Mouse (Mus musculus) urinary bladder, adult 18-20 months (tissue): ENCODE data around the gene Tigd3.
"Not testable (repeated sequence)": the region's sequence is repeated elsewhere in the genome, so short reads cannot be mapped to it uniquely, and the experiment has no call there.

Experiments used
- DNase-seq, 2 experiments: peaks; one replicate each; pipeline ENCODE4 v3.0.0; 2022; ENCODE audit warnings: low spot score in 2 of 2, mixed read lengths in 2 of 2

Gene Tigd3

GRCm38 (mm10) chr19:5922119-5922942 is 28.4 kb upstream of the Tigd3 start:
- peak in 1 of 2 experiments; percentile 42 for DNase-seq

GRCm38 (mm10) chr19:5921715-5922114 is 27.8 kb upstream of the Tigd3 start:
- no peak for DNase-seq

- no peak for DNase-seq
Measured at GRCm38 (mm10) chr19:5913007-5913719, 19.2 kb upstream of the Tigd3 start, which contains the start of gene Dpf2. TSS of gene Dpf2 (minus strand) at chr19:5913010.

- peak; percentile 91 to 98 for DNase-seq
Measured at GRCm38 (mm10) chr19:5912103-5913006, 18.4 kb upstream of the Tigd3 start.

GRCm38 (mm10) chr19:5911430-5912102 is 17.6 kb upstream of the Tigd3 start:
- DNase-seq: no peak

GRCm38 (mm10) chr19:5910221-5910620 is 16.3 kb upstream of the Tigd3 start:
- DNase-seq: no peak

GRCm38 (mm10) chr19:5907275-5907674 is 13.3 kb upstream of the Tigd3 start:
- no peak for DNase-seq

GRCm38 (mm10) chr19:5893282-5894001 is 507 bp downstream of the Tigd3 start:
- DNase-seq: no peak

- DNase-seq: no peak
Measured at GRCm38 (mm10) chr19:5892735-5893134, 1.2 kb downstream of the Tigd3 start.

GRCm38 (mm10) chr19:5892262-5892661 is 1.7 kb downstream of the Tigd3 start:
- no peak for DNase-seq

GRCm38 (mm10) chr19:5891521-5892258 is 2.3 kb downstream of the Tigd3 start:
- no peak for DNase-seq

- DNase-seq: no peak
Measured at GRCm38 (mm10) chr19:5889211-5889610, 4.7 kb downstream of the Tigd3 start.

GRCm38 (mm10) chr19:5887234-5887815 is 6.6 kb downstream of the Tigd3 start:
- no peak for DNase-seq

- no peak for DNase-seq
Measured at GRCm38 (mm10) chr19:5885838-5886237, 8.1 kb downstream of the Tigd3 start.

GRCm38 (mm10) chr19:5883935-5884334 is 10.0 kb downstream of the Tigd3 start:
- no peak for DNase-seq

- not testable (repeated sequence) for DNase-seq
Measured at GRCm38 (mm10) chr19:5882079-5882478, 11.9 kb downstream of the Tigd3 start.

GRCm38 (mm10) chr19:5881155-5881554 is 12.8 kb downstream of the Tigd3 start:
- no peak for DNase-seq

- DNase-seq: no peak
Measured at GRCm38 (mm10) chr19:5879735-5880134, 14.2 kb downstream of the Tigd3 start.

- no peak for DNase-seq
Measured at GRCm38 (mm10) chr19:5878916-5879315, 15.0 kb downstream of the Tigd3 start.

- DNase-seq: no peak
Measured at GRCm38 (mm10) chr19:5878362-5878722, 15.6 kb downstream of the Tigd3 start.
